Mouse (Mus musculus) cortical plate, adult 2 months (tissue): ENCODE data around the gene Trex1. TPM values are rescaled to one million over a fixed set of nuclear protein-coding genes. Genes with fewer than 3 reads are reported as not detected.
A peak's percentile ranks its signal among the peaks of the same experiment; 100 is the strongest.

Experiments used
- H3K27ac ChIP-seq: fragments of 200-500 bp; 2 replicates; pipeline ENCODE4 v1.5.1; 2012; ENCODE audit warnings: low read length, control low read depth, inconsistent platforms; ENCODE audit not compliant: insufficient read depth
- H3K4me1 ChIP-seq: fragments of 200-500 bp; 2 replicates; pipeline ENCODE4 v1.6.1; 2011; ENCODE audit warnings: low read length; ENCODE audit not compliant: control insufficient read depth, insufficient read depth
- H3K4me3 ChIP-seq: fragments of 200-500 bp; 2 replicates; pipeline ENCODE4 v1.5.1; 2011; ENCODE audit warnings: mild to moderate bottlenecking, low read length, control low read depth; ENCODE audit not compliant: insufficient read depth
- CTCF ChIP-seq: fragments of 200-500 bp; IDR thresholded peaks from 2 replicates; pipeline ENCODE4 v1.5.1; 2011; ENCODE audit warnings: mild to moderate bottlenecking, control low read depth, low read length; ENCODE audit not compliant: insufficient read depth; ENCODE audit errors: extremely low read depth
- POLR2A ChIP-seq: fragments of 200-500 bp; IDR thresholded peaks from 2 replicates; pipeline ENCODE4 v1.6.1; 2011; ENCODE audit warnings: mild to moderate bottlenecking, low read length, control low read depth; ENCODE audit not compliant: insufficient read depth; ENCODE audit errors: extremely low read depth
- polyA plus RNA-seq: library from polyadenylated mRNA; depleted of rRNA; stranded (reverse); fragments of >200 nt; gene quantifications from 2 replicates; pipeline ENCODE4 v1.2.3, GENCODE M21; 2012

The Trex1 gene
- polyA plus RNA-seq, 1 experiment: 34.2 TPM

DNA sequence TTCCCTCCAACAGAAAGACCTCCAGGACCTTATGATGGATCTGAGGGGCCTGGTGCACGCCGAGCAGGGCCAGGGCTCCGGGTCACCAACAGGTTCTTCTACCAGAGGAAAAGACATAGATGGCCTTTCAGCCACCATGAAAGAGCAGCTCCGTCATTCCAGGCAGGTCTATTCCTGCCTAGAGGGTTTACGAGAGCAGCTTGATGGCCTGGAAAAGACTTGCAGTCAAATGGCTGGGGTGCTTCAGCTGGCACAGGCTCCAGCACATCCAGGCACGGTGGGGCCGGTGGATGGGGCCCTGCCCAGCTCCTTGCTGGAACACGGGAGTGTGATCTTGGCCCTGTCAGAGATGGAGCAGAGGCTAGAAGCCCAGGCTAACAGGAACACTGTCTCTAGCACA is 32.3 kb upstream of the Trex1 start:
- H3K4me3 ChIP-seq: no peak overlapping the region
- no peaks in the 10 kb centered on the region; the same call in 1 of the 2 replicates for H3K4me1 ChIP-seq
- TF ChIP-seq POLR2A (no peak), CTCF (no peak)
- H3K27ac ChIP-seq: no peak overlapping the region

DNA sequence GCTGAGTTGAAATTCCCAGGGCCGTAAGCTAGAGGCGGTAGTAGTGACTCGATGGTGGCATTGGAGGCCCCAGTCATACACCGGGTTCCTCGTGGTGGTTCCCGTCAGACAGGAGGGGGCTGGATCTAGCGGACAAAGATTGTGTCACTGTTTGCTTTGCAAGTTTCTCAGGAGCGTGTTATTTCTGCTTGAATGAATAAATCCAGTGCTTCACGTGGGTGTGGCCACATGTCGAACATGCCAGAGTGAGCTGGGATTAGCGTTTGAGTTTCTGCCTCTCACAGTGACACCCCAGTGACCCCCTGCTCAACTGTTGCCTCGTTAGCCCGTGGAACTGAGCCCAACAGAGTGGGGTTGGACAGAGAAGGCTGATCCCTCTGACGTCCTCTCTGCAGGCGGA is 30.9 kb upstream of the Trex1 start:
- no peak overlapping the region for H3K27ac ChIP-seq
- no peak overlapping the region for H3K4me3 ChIP-seq
- no peak for TF ChIP-seq CTCF
- no peak for TF ChIP-seq POLR2A
- H3K4me1 ChIP-seq: no peaks in the 10 kb centered on the region; the same call in 1 of the 2 replicates

DNA sequence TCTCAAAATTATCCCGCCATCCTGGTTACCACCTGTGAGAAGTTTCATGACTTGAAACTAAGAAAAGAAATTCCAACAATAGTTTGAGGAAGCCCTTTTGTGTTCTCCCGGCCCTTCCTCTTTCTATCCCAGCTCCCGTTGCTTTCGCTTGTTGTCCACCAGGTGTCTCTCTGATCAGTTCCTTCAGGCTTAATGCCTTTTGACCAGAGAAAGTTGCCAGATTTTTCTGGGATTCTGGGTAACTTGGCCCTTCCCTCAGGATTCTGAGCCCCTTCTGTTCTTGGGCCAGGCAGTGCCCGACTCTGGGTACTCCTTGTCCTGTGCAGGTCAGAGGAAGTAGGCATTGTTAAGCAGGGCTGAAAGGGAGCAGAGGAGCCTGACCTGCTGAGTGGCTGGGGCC is 28.5 kb upstream of the Trex1 start:
- TF ChIP-seq POLR2A: no peak
- peak; percentile 59; the same call in 1 of the 2 replicates for TF ChIP-seq CTCF
- Histone ChIP-seq H3K4me3 (no peak overlapping the region), H3K27ac (no peak overlapping the region), H3K4me1 (peaks cover 2% of the 10 kb centered on the region; the same call in 1 of the 2 replicates)

DNA sequence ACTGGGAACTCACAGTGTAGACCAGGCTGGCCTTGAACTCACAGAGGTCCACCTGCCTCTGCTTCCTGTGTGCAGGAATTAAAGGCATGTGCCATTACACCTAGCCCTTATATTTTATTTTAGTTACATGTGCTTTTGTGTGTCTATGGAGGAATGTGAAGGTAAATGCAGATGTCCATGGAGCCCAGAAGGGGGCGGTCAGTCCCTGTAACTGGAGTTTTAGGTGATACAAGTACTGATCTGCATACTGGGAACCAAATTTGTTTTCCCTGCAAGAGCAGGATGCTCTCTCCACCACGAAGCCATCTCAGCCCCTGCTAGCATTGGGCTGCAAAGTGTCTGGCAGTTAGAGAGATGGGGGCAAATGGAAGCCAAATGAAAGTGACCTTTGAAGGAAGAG is 25.4 kb upstream of the Trex1 start:
- no peak overlapping the region for H3K4me3 ChIP-seq
- peak; percentile 56 for TF ChIP-seq CTCF
- no peak for TF ChIP-seq POLR2A

DNA sequence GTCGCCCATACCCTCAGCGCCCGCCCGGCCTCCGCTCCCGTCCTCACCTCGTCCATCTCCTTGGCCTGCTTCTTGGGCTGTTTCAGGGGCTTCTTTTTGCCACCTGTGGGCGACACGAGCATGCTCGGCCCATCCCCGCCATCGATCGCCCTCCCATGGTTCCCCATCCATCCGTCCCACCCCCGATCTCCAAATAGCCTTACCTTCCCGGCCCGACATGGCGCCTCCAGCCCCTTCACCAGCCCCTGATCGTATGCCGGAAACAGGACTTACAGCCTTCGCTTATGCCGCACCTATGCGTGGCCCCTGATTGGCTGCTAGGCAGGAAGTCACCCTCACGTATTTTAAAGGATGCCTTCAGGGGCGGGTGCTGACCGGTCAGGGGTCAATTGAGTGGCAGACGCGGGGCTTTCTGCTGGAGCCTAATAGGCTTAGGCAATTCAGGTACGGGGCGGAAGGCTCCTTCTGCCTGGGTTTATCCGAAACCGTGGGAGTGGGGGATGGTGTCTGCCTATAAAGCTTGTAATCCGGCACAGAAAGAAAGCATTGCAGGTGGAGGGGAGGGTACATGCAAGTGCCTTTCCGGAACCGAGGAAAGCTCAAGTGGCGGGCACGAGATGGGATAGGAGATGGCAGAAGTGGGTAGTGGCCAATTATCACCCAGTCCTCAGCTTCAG is 22.7 kb upstream of the Trex1 start, which contains the start of the genes Ccdc51 and Tma7:
TSS of gene Ccdc51 (plus strand) at position 370 of the 677 bp plus-strand sequence.
TSS of gene Tma7 (minus strand) at position 464 of the 677 bp plus-strand sequence.
- H3K27ac ChIP-seq: no peak within 1 kb of the TSS
- H3K4me1 ChIP-seq: peaks cover 3% of the 10 kb centered on the region; the same call in 1 of the 2 replicates
- peak within 1 kb of the TSS; percentile 48 for H3K4me3 ChIP-seq
- TF ChIP-seq CTCF (no peak), POLR2A (peak; percentile 96)

More for the DNA sequence above, 25.4 kb upstream of the Trex1 start:
- H3K4me1 ChIP-seq: peaks cover 3% of the 10 kb centered on the region; the same call in 1 of the 2 replicates
- no peak overlapping the region for H3K27ac ChIP-seq

DNA sequence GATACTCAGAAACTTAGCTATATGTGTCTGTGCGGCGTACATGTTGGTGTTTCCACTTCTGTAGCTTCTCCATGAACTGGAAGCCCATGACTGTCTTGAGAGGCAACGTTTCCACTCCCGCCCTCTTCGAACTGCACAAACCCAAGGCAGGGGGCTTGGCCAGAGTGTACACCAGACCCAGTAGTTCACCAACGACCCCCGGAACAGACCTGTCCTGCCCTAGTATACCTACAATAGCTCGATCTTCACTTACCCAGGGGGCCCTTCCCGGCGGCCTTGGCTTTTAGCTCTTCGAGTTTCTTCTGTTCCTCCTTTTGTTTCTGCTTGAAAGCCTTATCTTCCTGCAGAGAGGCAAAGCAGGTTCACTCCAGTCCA is 22.2 kb upstream of the Trex1 start:
- Histone ChIP-seq H3K4me1 (peaks cover 3% of the 10 kb centered on the region; the same call in 1 of the 2 replicates), H3K4me3 (peak overlapping the region; percentile 48), H3K27ac (no peak overlapping the region)
- TF ChIP-seq CTCF (no peak), POLR2A (no peak)

DNA sequence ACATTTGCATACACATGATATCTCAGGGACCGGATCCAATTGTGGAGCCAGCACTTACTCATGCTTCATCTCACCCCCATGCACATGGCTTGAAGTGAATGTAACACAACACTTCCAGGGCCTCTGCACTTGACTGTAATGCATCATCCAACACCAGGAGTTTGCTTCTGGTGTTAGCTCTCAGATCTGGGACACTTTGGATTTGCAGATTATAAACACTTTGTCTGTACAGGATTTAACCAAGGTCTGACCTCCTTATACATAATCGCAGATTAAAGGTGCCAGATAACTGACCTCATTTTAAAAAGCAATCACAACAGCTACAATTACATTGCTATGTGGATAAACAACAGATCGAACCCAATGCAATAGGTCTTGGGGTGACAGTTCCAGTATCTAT is 21.0 kb upstream of the Trex1 start:
- H3K4me3 ChIP-seq: no peak overlapping the region
- TF ChIP-seq POLR2A (no peak), CTCF (no peak)
- peaks cover 3% of the 10 kb centered on the region; the same call in 1 of the 2 replicates for H3K4me1 ChIP-seq
- no peak overlapping the region for H3K27ac ChIP-seq

DNA sequence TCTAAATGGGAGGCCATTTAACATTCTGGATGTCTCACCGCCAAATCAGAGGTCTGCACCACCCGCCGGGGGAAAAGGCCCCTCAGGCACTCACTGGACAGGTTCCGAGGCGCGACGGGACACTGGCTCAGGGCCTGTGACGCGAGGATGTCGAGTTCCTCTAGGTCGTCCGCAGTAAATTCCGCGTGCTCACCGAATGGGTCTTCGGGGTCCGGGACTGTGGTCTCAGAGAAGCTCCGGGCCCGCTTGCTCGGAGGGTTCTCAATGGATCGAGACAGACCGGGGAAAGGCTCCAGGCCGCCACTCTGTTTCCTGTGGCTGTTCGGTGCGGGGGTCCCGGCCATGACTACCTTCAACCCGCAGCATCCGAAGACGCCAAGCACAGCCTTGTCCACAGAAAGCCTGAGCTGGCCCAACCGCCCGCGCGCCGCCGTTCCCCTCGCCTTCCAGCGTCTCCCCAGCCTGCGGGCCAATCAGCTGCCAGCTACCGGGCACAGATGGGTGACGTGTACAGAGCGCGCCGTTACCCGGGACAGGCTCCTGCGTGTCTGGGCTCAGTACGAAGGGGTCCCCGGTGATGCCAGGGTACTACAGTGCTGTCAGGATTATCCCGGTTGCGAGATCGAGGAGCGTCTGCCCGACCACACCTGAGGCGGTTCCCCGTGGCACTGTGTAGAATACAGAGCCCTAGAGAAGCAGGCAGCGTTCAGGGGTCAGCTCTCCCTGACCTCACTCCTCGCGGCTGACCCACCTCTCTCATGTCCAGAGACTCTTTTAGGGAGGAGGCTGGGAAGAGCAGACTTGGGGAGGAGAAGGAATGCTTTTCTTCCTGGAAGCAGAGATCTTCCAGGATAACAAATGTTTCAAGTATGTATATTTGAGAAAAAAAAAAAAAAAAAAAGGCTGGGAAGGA is 14.4 kb upstream of the Trex1 start, which contains the start of gene Atrip:
TSS of gene Atrip (minus strand) at position 464 of the 913 bp plus-strand sequence.
- Histone ChIP-seq H3K27ac (peak within 1 kb of the TSS; percentile 78), H3K4me1 (peaks cover 6% of the 10 kb centered on the region; the same call in 1 of the 2 replicates), H3K4me3 (peak within 1 kb of the TSS; percentile 95)
- TF ChIP-seq POLR2A (peak; percentile 87), CTCF (no peak)

DNA sequence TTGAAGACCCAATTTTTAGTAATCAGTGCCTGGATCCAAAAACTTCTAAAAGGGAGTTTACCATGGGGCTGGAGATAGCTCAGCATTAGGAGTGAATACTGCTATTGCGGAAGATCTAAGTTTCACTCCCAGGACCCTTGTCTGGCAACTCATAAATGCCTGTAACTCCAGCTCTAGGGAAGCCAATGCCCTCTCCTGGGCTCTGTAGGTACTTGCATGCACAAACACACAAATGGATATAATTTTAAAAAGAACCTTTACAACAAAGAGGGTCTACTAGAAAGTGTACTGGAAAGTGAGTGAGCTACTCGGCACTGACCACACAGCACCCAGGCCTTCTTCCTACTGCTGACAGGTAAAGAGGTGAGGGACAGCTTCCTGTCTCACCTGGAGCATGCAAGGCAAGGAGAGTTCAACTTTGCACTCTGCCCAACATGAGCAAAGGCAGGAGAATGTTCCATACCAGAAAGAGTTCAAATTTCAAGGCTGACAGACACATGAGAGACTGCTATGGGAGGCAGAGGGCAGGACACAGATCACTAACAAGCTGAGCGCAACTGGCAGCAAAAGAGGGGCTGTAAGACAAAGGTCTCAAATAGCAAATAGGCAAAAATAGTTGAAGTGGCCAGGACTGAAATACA is 8.7 kb upstream of the Trex1 start:
- no peak for TF ChIP-seq POLR2A
- no peak for TF ChIP-seq CTCF
- Histone ChIP-seq H3K27ac (no peak overlapping the region), H3K4me1 (peaks cover 1% of the 10 kb centered on the region; the same call in 1 of the 2 replicates), H3K4me3 (no peak overlapping the region)
